In the genomic region with DNA sequence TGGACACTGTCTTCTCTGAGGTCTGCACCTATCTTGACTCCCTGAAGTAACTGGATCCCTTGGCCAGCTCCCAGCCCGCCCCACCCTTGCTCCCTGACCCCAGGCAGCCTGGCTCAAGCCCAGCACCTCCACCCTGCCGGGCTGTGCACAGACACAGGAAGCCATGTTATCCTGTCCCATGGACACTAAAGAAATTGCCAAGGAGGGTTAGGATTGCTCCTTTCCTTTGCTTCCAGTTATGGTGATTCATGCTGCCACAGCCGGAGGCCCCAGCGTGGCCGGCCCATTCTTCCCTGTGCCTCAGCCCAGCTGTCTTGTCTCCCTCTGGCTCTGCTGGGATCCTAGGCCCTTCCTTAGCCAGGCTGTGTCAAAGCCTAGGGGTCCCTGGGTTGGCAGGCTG, we compare ENCODE assay signal across 10 mouse cellular contexts. TPM values are rescaled to one million over a fixed set of nuclear protein-coding genes. Genes with fewer than 3 reads are reported as not detected.
DNase-seq lines count a peak whose midpoint lies in the region; ATAC-seq lines count a peak whose summit lies in the region.
"Had no signal": no experiment of that assay in that cellular context is flagged by ENCODE, and none has a peak within 500 bp of the region (broad histone marks: within the 10 kb centered on the region; RNA-seq: fewer than 3 reads in every experiment).

No protein-coding gene starts in this region.

- DNase-seq in cerebellum, adult 11-12 months: peak; percentile 21
- DNase-seq in cerebellum, postnatal 4 days (ENCODE audit: low spot score in 2 of 2): no peak
- DNase-seq in adrenal gland, postnatal 25 days: peak; percentile 41
- peak; percentile 70 to 79 for DNase-seq in lung, adult 18-20 months
- no peak for DNase-seq in frontal cortex, postnatal 14 days (ENCODE audit: low spot score in 2 of 2)
- no peak for DNase-seq in Muller cell, postnatal 12 days (ENCODE audit: inconsistent ontology term)
- no peak for DNase-seq in urinary bladder, adult 18-20 months (ENCODE audit: low spot score in 2 of 2)
- DNase-seq: thymus, postnatal 25 days had no signal

- H3K9me3 ChIP-seq in heart, embryonic 16.5 days (replicated peaks; ENCODE audit: control insufficient read depth, low read length): no peaks in the 10 kb centered on the region
- H3K9me3 ChIP-seq: embryonic facial prominence, embryonic 12.5 days had no signal

- H3K4me3 ChIP-seq in heart, embryonic 16.5 days (ENCODE audit: low read length): no peak overlapping the region
- H3K4me3 ChIP-seq: embryonic facial prominence, embryonic 12.5 days had no signal

- no peak overlapping the region for H3K4me2 ChIP-seq in heart, embryonic 16.5 days (ENCODE audit: low read depth, low read length)
- H3K4me2 ChIP-seq: embryonic facial prominence, embryonic 12.5 days had no signal

- H3K4me1 ChIP-seq in heart, embryonic 16.5 days (ENCODE audit: control insufficient read depth, insufficient read depth, low read length): peaks cover 22% of the 10 kb centered on the region

- peaks cover 20% of the 10 kb centered on the region for H3K36me3 ChIP-seq in heart, embryonic 16.5 days (ENCODE audit: control insufficient read depth, insufficient read depth)
- H3K36me3 ChIP-seq: embryonic facial prominence, embryonic 12.5 days had no signal

- WGBS in heart, embryonic 16.5 days: 59% methylated on average over 5 of the region's 5 CpGs

- H3K27me3 ChIP-seq in heart, embryonic 16.5 days (ENCODE audit: control insufficient read depth, insufficient read depth, low read length): no peaks in the 10 kb centered on the region
- H3K27me3 ChIP-seq: embryonic facial prominence, embryonic 12.5 days had no signal

- no peak overlapping the region for H3K9ac ChIP-seq in heart, embryonic 16.5 days (ENCODE audit: low read length)
- H3K9ac ChIP-seq: embryonic facial prominence, embryonic 12.5 days had no signal

- peak overlapping the region; percentile 34 for H3K27ac ChIP-seq in heart, embryonic 16.5 days (ENCODE audit: low read length)
- H3K27ac ChIP-seq: embryonic facial prominence, embryonic 12.5 days had no signal

- no peak for ATAC-seq in heart, embryonic 16.5 days (replicated peaks; ENCODE audit: extremely low read depth, insufficient read depth, low FRiP score)

RNA-seq across cellular contexts. Expression of a gene that starts 12.1 kb away (rescaled TPM):
- total RNA-seq in adrenal gland, postnatal 25 days (2021): 43.4 and 61.9 TPM in 2 replicates
- 470 and 488 TPM in 2 replicates for polyA plus RNA-seq in heart, embryonic 16.5 days (2015; fragmentation: Nextera tagmentation; extraction: Ambion mirVana)

RNA-seq across cellular contexts. Expression of a gene that starts 12.7 kb away (rescaled TPM):
- total RNA-seq in adrenal gland, postnatal 25 days (2021): 105 and 106 TPM in 2 replicates
- polyA plus RNA-seq in heart, embryonic 16.5 days (2015; fragmentation: Nextera tagmentation; extraction: Ambion mirVana): 170 and 176 TPM in 2 replicates

RNA-seq across cellular contexts. Expression of a gene that starts 34.2 kb away (rescaled TPM):
- 48.4 and 56.0 TPM in 2 replicates for total RNA-seq in adrenal gland, postnatal 25 days (2021)
- 33.4 and 34.1 TPM in 2 replicates for polyA plus RNA-seq in heart, embryonic 16.5 days (2015; fragmentation: Nextera tagmentation; extraction: Ambion mirVana)

RNA-seq across cellular contexts. Expression of a gene that starts 46.8 kb away (rescaled TPM):
- 8.8 and 9.4 TPM in 2 replicates for total RNA-seq in adrenal gland, postnatal 25 days (2021)
- 40.6 and 40.7 TPM in 2 replicates for polyA plus RNA-seq in heart, embryonic 16.5 days (2015; fragmentation: Nextera tagmentation; extraction: Ambion mirVana)

RNA-seq across cellular contexts. Expression of a gene that starts 58.2 kb away (rescaled TPM):
- not detected in 2 replicates for total RNA-seq in adrenal gland, postnatal 25 days (2021)
- not detected in 2 replicates for polyA plus RNA-seq in heart, embryonic 16.5 days (2015; fragmentation: Nextera tagmentation; extraction: Ambion mirVana)

Comparison
In these comparisons a context has a peak if more than half of its experiments do, and no peak if none do; other contexts are left out.
1. DNase-seq: peak in cerebellum, adult 11-12 months (single experiment), adrenal gland, postnatal 25 days (single experiment) and lung, adult 18-20 months (2 of 2); none in cerebellum, postnatal 4 days (0 of 2), frontal cortex, postnatal 14 days (0 of 2), Muller cell, postnatal 12 days (single experiment) and urinary bladder, adult 18-20 months (0 of 2).